Mouse (Mus musculus) heart, embryonic 14.5 days (tissue): ENCODE measurements around the gene Mstn. TPM values are rescaled to one million over a fixed set of nuclear protein-coding genes. Genes with fewer than 3 reads are reported as not detected.

Experiments used
- ATAC-seq: fragments of 200-750 bp; cut with Nextera tagmentation; 2 replicates; pipeline ENCODE4 v1.8.0; 2017; ENCODE audit warnings: low read depth, moderate TSS enrichment; ENCODE audit not compliant: insufficient number of reproducible peaks, insufficient read depth, low FRiP score
- H3K27ac ChIP-seq, 2 experiments: fragments of 200-500 bp in 1 of 2; fragments of 300-500 bp in 1 of 2; sonication (generic) in 1 of 2; replicated peaks in 1 of 2; 2 replicates each; pipeline ENCODE4 v1.5.1; 2012 to 2014; ENCODE audit warnings: low read depth in 2 of 2, low read length in 2 of 2, control low read depth in 1 of 2, mild to moderate bottlenecking in 1 of 2, mixed read lengths in 1 of 2; ENCODE audit not compliant: control insufficient read depth in 1 of 2, insufficient read depth in 1 of 2
- H3K27me3 ChIP-seq: fragments of 300-500 bp; sonication (generic); 2 replicates; pipeline ENCODE4 v1.6.1; 2014; ENCODE audit warnings: mild to moderate bottlenecking, low read length, control low read depth; ENCODE audit not compliant: control insufficient read depth, insufficient read depth
- H3K36me3 ChIP-seq: fragments of 300-500 bp; sonication (generic); 2 replicates; pipeline ENCODE4 v1.6.1; 2014; ENCODE audit warnings: mild to moderate bottlenecking, control low read depth, low read length, mixed read lengths; ENCODE audit not compliant: control insufficient read depth, insufficient read depth
- H3K4me1 ChIP-seq, 2 experiments: fragments of 200-500 bp in 1 of 2; fragments of 300-500 bp in 1 of 2; sonication (generic) in 1 of 2; 2 replicates each; pipeline ENCODE4 v1.6.1; 2012 to 2014; ENCODE audit warnings: low read length in 2 of 2, control low read depth in 1 of 2, mixed read lengths in 1 of 2; ENCODE audit not compliant: control insufficient read depth in 2 of 2, insufficient read depth in 2 of 2
- H3K4me2 ChIP-seq: fragments of 300-500 bp; sonication (generic); 2 replicates; pipeline ENCODE4 v1.6.1; 2014; ENCODE audit warnings: mild to moderate bottlenecking, low read length
- H3K4me3 ChIP-seq, 2 experiments: fragments of 200-500 bp in 1 of 2; fragments of 300-500 bp in 1 of 2; sonication (generic) in 1 of 2; 2 replicates each; pipeline ENCODE4 v1.5.1; 2012 to 2014; ENCODE audit warnings: low read length in 2 of 2, mild to moderate bottlenecking in 2 of 2, control low read depth in 1 of 2, low read depth in 1 of 2, moderate library complexity in 1 of 2; ENCODE audit not compliant: control insufficient read depth in 1 of 2, insufficient read depth in 1 of 2
- H3K9ac ChIP-seq: fragments of 300-500 bp; sonication (generic); 2 replicates; pipeline ENCODE4 v1.6.1; 2014; ENCODE audit warnings: mild to moderate bottlenecking, low read length
- H3K9me3 ChIP-seq: fragments of 300-500 bp; sonication (generic); 2 replicates; pipeline ENCODE4 v1.6.1; 2016; ENCODE audit warnings: low read length, control low read depth; ENCODE audit not compliant: control insufficient read depth
- WGBS: fragments of 180-500 bp; shearing (Covaris S2); extraction: QIAGEN DNeasy Blood & Tissue Kit; methylation state at CpG from one replicate; pipeline ENCODE4 v1.1.7; 2014; 5-methylcytosine and 5-hydroxymethylcytosine counted together
- polyA plus RNA-seq: library from polyadenylated mRNA; unstranded; fragments of >200 nt; fragmentation: Nextera tagmentation; extraction: Ambion mirVana; gene quantifications from 2 replicates; pipeline ENCODE4 v1.2.1, GENCODE M21; 2014

Gene Mstn
- polyA plus RNA-seq, 1 experiment from 2014 or later = 3.9 TPM

DNA sequence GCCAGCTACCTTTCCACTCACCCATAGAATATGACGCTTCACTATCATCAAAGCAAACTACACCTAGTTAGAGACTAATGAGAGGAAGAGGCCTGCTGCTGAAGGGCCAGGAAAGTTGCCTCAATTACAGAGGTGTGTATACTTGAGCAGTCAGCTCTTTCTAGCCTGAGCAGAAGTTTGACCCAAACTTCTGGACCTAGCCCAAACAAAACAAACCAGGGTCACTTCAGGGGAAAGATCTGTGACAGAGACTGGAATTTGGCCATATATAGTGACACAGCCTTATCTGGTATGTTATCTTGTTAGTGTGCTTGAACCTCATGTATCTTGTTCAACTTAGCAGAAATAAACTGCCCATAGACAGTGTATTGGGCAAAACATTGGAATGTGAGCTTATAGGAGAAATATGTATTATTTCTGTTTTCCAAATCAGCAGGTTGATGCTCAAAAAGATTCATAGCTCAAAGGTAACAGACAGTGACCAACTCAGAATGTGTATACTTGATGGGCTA lies 9.3 kb downstream of the Mstn start:
- 80% methylated on average over 1 of the region's 1 CpGs for WGBS
- Histone ChIP-seq H3K36me3 (no peaks in the 10 kb centered on the region), H3K9ac (no peak overlapping the region), H3K4me3 (no peak overlapping the region), H3K4me2 (no peak overlapping the region), H3K9me3 (no peaks in the 10 kb centered on the region), H3K27me3 (no peaks in the 10 kb centered on the region), H3K27ac (no peak overlapping the region), H3K4me1 (no peaks in the 10 kb centered on the region)
- ATAC-seq = no peak

DNA sequence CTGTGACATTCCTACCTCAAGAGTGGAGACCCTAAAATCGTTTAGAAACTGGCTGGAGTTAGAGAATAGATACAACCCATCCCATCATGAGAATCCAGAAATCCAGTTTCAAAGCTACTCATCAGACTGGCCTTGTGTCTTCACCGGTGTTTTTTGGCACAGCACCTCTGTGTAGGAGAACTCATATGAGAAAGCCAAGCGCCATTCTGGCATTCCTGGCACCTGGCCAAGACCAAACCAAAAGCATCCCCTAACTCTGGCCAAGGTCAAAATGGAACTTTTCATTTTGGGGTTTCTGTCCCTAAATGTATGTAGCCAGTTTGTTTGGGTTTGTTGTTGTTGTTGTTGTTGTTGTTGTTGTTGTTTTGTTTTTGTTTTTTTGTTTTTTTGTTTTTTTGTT lies 15.2 kb downstream of the Mstn start:
- no peak overlapping the region for H3K27ac ChIP-seq
- no peaks in the 10 kb centered on the region for H3K4me1 ChIP-seq
- H3K4me2 ChIP-seq = no peak overlapping the region
- 69% methylated on average over 3 of the region's 3 CpGs for WGBS
- H3K36me3 ChIP-seq = no peaks in the 10 kb centered on the region
- no peak overlapping the region for H3K9ac ChIP-seq
- H3K4me3 ChIP-seq = no peak overlapping the region
- no peaks in the 10 kb centered on the region for H3K9me3 ChIP-seq
- no peak for ATAC-seq
- no peaks in the 10 kb centered on the region for H3K27me3 ChIP-seq

DNA sequence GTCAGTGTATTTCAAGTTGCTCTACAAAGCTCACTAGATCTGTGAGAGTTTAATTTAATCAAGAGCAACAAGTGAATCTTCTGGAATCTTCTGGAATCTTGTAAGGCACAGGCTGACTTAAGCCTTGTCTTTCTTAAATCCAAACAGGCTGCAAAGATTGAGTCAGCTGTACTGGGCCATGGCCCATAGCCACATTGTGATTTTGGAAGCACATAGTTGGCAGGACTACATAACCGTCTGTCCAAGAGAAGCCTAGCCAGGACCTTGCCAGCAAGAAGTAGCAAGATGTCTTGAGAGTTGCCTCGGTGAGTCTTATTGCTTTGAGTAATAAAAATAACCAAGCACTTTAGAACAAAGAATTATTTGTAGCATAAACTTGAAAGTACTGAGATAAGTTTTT lies 18.4 kb downstream of the Mstn start:
- no peak overlapping the region for H3K9ac ChIP-seq
- 83% methylated on average over 2 of the region's 2 CpGs for WGBS
- no peak for ATAC-seq
- no peak overlapping the region for H3K4me2 ChIP-seq
- H3K27ac ChIP-seq = no peak overlapping the region
- H3K27me3 ChIP-seq = no peaks in the 10 kb centered on the region
- H3K4me3 ChIP-seq = no peak overlapping the region
- no peaks in the 10 kb centered on the region for H3K9me3 ChIP-seq
- no peaks in the 10 kb centered on the region for H3K36me3 ChIP-seq
- no peaks in the 10 kb centered on the region for H3K4me1 ChIP-seq

DNA sequence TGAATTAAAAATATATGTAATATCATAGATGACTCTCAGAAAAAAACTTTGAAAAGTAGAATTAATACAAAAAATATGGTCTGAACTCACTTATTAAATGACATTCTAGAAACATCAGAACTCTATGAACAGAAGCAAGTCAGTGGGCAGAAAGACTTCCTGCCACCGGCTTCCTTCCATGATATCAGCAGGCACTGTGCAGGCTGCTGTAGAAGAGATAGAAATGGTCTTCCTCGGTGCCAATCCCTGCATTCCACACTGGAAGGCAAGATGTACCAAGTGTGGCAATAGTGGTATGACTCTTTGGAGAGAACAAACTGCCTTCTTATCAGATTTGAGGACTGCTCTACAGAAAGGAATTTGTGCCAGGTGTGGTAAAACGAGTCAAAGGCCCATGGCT lies 19.2 kb downstream of the Mstn start:
- Histone ChIP-seq H3K9ac (no peak overlapping the region), H3K27me3 (no peaks in the 10 kb centered on the region), H3K4me3 (no peak overlapping the region), H3K9me3 (no peaks in the 10 kb centered on the region), H3K4me1 (peaks cover 0 to 3% of the 10 kb centered on the region in 2 experiments; a peak in 1 of 4 replicates), H3K4me2 (no peak overlapping the region), H3K27ac (no peak overlapping the region), H3K36me3 (no peaks in the 10 kb centered on the region)
- 61% methylated on average over 3 of the region's 3 CpGs for WGBS
- ATAC-seq = no peak

DNA sequence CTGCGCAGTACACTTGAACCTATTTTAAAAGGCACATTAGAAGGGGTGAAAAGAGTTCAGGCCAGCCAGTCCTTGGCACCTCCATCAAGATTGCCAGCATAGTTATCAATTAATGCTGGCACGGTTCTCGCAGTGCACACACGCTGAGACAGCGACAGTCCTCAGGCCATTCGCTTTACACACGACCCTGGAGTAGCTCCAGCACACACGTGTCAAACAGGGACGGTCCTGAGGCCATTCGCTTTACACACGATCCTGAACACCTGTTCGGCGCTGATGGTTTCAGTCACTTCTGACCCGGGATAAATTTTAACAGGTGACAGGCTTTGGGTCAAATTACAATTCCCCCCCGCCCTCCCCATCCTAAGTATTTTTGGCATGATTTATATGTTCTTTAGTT lies 23.8 kb downstream of the Mstn start:
- no peaks in the 10 kb centered on the region for H3K9me3 ChIP-seq
- H3K27ac ChIP-seq = no peak overlapping the region
- no peaks in the 10 kb centered on the region for H3K27me3 ChIP-seq
- peaks cover 0 to 3% of the 10 kb centered on the region in 2 experiments; a peak in 1 of 4 replicates for H3K4me1 ChIP-seq
- WGBS = 80% methylated on average over 15 of the region's 15 CpGs
- H3K36me3 ChIP-seq = no peaks in the 10 kb centered on the region
- no peak overlapping the region for H3K4me2 ChIP-seq
- no peak overlapping the region for H3K4me3 ChIP-seq
- no peak for ATAC-seq
- no peak overlapping the region for H3K9ac ChIP-seq

DNA sequence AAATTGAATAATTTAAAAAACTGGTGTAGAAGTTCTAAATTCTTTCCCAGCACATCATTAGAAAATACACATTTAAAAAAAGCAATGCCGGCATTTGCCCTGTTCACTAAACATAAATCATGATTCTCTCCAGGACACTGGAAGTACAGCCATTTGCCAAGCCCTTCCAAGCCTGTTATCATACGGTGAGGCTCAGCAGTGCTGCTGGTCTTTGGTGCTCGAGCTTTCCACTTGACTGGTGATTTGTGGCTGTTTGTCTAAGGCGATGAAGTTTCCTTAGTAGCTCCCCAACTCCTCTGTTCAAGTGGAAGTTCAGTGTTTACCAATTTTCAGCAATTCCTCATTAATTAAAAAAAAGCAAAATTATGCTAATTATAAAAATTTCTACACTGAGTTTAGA lies 24.6 kb downstream of the Mstn start:
- whole genome bisulfite sequencing = 18% methylated on average over 4 of the region's 4 CpGs
- peaks cover 0 to 3% of the 10 kb centered on the region in 2 experiments; a peak in 1 of 4 replicates for H3K4me1 ChIP-seq
- no peak overlapping the region for H3K27ac ChIP-seq

DNA sequence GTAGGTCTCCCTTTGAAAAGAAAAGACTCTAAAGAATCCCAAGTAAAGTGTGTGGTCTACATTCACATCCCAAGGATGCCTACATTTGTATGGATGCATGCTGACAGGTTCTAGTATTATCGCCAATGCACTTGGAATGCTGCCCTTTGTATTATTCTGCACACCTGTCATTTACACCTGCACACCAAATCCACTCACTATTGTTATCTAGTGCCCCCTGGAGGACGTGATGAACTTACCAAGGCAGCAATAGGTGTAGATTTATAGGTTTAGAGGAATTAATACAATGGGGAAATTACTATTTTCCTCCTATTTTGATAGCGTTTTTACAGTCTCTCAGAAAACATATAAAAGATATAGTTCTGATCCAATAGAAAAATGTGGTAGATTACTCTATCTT lies 31.7 kb downstream of the Mstn start:
- WGBS = 36% methylated on average over 3 of the region's 3 CpGs
- no peaks in the 10 kb centered on the region for H3K36me3 ChIP-seq
- no peaks in the 10 kb centered on the region for H3K9me3 ChIP-seq
- H3K4me3 ChIP-seq = no peak overlapping the region
- no peak overlapping the region for H3K27ac ChIP-seq
- H3K27me3 ChIP-seq = no peaks in the 10 kb centered on the region
- no peak overlapping the region for H3K9ac ChIP-seq
- no peak overlapping the region for H3K4me2 ChIP-seq
- no peak for ATAC-seq
- H3K4me1 ChIP-seq = no peaks in the 10 kb centered on the region

More for the DNA sequence above, 24.6 kb downstream of the Mstn start:
- H3K9ac ChIP-seq = no peak overlapping the region
- no peaks in the 10 kb centered on the region for H3K27me3 ChIP-seq
- H3K4me2 ChIP-seq = no peak overlapping the region
- H3K9me3 ChIP-seq = no peaks in the 10 kb centered on the region
- H3K36me3 ChIP-seq = no peaks in the 10 kb centered on the region
- ATAC-seq = no peak
- H3K4me3 ChIP-seq = no peak overlapping the region

DNA sequence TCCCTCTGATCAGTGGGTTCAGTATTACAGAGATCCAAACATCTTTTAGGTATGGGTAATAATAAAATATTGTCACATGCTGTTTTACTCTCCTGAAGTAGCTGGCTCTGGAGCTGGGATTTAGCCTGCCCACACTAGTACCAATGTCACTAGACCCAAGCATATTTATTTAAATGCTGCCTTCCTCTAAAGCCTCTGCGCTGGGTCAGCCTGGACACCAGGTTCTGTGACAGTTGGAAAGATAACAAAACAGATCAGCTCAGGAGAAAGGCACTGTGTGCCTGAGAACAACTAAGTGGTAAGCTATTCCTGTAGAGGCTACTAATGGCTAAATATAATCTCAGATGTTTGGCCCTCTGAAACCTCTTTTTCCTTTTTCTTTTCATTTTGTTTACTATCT lies 49.1 kb downstream of the Mstn start:
- Histone ChIP-seq H3K9me3 (no peaks in the 10 kb centered on the region), H3K4me1 (peaks cover 0 to 5% of the 10 kb centered on the region in 2 experiments; a peak in 2 of 4 replicates), H3K4me3 (no peak overlapping the region), H3K36me3 (no peaks in the 10 kb centered on the region), H3K4me2 (no peak overlapping the region), H3K9ac (no peak overlapping the region), H3K27ac (peak overlapping the region in 1 of 2 experiments; percentile 35; a peak in 1 of 4 replicates), H3K27me3 (no peaks in the 10 kb centered on the region)
- ATAC-seq = no peak
- 44% methylated on average over 1 of the region's 1 CpGs for WGBS
